Mouse (Mus musculus): ENCODE measurements at regions not wholly inside any gene's neighbourhood (a gene's known extent, or its start where the extent isn't known, plus 50 kb on each side); places are given as distances from the start of the nearest gene placed in this dataset.
A peak's percentile ranks its signal among the peaks of the same experiment; 100 is the strongest.
"Not testable (repeated sequence)": the region's sequence is repeated elsewhere in the genome, so short reads cannot be mapped to it uniquely, and the experiment has no call there.

DNA sequence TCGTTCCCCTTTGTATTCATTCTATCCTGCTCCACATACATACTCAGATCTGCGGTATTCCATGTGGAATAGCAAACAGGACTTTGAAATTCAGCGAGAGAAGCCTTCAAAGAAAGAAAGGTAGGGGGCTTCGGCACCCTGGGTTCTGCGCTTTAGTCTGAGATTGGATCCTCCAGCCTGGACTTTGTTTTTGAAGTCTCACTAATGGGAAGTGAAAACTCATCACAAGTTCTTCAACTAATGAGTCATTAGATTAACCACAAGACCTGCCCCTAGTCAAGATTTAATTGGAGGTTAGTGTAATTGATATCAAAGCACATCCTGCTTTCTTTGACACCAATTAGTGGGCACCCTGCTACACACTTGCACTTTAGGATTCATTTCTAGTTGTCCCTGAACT, 492.5 kb upstream of the Zfp960 start:
- no peak for DNase-seq

DNA sequence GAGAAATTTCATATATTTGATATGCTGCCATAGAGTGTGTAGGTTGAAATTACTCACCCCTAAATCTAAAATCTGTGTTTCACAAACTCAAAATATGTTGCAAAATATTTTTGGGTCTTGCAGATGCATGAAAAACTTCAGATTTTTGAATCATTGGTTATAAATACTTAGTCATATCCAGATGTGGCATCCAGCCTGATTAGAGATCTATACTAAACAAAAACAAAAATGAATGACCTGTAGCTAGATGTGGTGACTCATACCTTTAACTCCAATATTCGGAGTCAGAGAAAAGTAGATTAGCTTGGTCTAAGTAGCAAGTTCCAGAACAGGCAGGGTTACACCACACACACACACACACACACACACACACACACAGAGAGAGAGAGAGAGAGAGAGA, 475.1 kb upstream of the Zfp960 start:
- no peak for DNase-seq

DNA sequence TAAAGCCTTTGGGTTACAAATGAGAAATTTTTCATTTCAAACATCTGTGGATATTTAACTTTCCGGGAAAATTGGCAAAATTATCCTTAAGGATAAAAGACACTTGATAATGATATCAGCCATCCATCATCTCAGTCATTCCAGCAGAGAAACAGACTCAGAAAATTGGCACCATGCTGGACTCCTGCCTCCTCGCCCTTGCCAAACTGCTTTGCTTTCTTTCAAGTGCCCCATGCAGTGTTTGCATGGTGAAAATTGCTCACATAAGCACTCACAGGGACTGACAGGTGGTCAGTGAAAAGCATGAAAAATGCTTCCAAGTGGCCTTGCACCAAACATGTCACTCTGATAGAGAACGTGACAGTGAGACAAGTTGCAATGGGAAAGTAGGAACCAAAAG, 464.2 kb upstream of the Zfp960 start:
- DNase-seq: peak; percentile 2 to 7

DNA sequence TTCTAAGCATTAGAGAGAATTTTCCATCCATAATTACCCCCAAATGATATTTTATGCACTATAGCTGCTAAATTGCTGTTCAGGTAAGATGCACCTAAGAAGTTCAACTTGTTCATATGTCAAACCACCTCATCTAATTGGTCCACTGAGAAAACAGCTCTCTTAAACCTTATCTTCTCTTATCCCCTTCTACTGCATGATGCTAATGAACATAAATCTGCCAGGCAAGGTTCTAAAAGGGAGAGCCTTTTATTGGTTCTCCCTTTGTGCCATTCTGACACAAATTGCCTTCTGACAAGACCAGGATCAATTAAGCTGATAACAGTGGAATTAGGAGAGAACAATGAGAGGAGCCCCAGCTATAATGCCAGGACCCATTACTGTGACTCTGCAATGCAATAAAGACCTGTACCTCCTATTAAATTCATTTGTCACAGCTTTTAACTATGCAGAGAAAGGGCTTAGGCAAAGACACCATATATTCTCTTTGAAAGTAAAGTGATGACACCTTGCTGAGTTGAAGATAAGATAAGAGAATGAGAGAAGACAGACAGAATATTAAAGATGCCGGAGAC, 451.4 kb upstream of the Zfp960 start:
- DNase-seq: no peak

DNA sequence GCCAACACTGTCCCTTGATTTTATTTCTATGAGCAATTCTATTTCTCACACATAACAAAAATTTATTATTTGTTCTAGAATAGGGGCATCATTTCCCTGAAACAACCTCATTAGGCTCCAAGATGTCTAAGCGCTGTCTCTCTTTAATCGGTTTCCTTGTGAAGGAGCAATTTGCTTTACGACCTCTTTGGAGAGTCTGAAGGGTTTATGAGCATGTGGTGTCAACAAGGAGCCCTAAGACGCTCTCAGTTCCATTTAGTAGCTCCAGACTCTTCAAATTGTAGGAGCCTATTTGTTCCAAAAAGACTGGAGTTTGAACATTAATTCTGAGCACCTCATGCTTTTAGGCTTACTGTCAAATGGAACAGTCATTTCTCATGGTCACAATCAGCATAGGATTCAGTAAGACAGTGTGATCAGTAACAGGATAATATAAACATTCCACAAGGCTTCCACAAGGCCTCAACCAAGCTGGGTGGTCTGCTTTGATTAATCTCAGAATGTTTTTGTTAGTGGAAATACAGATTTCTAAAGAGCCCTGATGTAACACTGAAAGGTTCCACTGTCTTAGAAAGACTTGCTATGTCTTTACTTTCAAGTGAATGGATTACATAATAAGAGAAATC, 441.9 kb upstream of the Zfp960 start:
- DNase-seq: no peak

DNA sequence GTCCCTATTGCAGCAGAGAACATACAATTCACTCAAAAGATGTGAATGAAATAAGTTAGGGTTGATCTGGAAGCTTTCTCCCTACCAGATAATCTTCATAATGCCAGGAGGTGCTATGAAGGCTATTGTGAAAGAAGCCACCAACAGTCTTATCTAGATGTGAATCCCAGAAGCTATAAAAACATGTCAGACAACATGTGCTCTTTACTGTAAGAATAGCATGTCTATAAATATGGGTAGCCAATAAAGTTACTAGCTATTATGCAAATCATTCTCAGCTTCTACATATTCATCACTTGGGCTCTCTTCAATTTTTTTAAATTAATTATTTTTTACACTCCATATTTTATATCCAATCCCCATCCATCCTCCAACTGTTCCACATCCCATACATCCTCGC, 434.1 kb upstream of the Zfp960 start:
- DNase-seq: no peak

DNA sequence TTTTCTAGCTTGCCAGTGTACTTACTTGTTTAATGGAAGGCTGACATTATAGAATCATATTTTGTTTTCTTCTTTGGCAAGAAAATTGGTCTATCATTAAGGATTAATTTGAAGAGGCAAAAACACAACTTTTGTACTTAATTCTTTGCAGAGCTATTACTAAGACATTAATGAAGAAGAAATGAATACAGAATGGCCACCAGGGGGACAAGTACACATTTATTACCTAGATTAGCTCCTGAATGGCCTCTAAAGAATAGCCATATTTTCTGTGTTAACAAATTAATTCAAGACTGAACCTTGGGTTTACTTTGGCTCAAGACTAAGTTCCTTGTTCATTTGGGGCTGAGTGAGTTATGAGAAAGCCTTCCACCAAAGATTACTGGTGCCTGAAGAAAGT, 430.5 kb upstream of the Zfp960 start:
- DNase-seq: no peak

DNA sequence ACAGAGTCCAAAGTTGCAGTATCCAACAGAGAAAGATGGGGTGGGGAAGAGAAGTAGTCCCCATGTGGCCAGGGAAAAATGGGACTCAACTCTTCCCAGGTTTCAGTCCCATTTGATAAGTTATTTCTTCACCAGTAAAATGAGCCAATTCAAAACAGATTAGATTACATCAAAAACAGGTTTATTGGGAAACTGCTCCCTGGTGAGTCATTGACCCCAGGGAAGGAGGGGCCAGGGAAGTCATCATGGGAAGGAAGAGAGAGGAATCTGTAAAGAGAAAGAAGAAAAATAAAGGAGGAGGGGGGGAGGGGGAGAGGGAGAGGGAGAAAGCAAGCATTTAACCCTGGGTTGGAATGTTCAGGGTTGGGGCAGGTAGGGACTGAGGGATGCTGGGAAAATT, 426.4 kb upstream of the Zfp960 start:
- no peak for DNase-seq

DNA sequence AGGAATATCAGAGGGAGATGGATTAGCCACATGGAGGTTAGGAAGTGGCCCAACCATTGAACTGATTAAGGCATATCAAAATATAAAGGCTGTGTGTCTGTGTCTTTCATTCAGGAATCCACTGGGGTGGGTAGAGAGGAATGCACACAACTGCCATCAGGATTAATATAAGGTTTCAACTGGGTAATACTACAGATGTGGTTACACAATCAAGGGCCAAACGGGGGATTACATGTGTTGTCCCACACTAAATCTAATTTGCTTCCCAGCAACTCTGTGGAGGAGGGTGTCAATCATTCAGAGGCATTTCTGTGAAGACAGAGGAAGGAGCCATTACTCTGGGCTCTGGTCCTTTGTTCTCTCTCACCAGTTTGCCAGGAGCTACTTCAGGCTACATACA, 416.0 kb upstream of the Zfp960 start:
- DNase-seq: no peak

DNA sequence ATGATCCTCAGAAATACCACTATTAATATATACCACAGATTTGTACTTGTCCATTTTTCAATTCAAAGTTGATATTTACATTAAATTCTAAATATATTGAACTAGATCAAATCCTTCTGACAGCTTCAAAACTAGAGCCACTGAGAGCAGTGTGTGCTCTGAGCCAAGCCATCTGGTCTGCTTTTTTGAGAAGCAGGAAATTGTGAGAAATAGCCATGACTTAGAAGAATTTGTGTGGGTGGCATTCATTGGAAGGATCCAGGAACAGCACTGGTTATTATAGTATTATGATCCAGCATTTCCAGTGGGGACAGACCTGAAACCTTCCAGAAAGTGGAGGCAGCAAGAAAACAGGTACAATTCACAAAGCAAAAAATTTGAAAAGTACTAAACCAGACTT, 398.7 kb upstream of the Zfp960 start:
- DNase-seq: peak; percentile 4 to 28

DNA sequence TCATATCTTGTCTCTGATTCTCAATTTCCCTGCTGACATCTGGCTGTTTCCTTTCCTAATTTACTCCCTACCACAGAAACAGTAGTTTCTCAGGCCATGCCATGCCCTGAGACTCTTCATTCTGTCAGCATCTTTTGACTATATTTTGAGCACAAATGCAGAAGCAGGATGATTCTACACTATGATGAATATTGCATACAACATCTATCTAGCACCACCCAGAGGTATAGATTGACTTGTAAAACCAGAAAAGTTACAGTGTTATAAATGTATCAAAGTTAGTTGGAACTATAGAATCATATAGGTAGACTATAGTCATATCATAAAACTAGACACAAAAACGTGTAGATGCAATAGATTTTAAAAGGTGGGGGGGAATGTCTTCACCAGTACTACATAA, 396.3 kb upstream of the Zfp960 start:
- DNase-seq: no peak

DNA sequence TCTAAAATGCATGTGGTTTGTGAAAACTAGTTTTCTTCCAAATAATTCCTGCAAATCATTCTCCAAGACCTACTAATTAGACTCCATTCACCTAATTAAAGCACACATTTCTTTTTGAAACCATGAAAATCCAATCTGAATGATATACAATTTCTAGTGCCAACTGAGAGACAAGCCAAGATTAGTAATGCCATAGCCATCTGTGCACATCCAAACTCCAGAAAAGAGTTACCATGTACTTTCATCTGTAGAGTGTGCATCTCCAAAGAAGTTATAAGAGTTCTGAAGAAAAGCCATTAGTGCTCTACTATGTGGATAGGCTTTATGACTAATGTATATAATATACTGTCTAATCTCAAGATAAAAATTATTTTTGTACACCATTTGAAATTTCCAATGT, 359.7 kb upstream of the Zfp960 start:
- no peak for DNase-seq

DNA sequence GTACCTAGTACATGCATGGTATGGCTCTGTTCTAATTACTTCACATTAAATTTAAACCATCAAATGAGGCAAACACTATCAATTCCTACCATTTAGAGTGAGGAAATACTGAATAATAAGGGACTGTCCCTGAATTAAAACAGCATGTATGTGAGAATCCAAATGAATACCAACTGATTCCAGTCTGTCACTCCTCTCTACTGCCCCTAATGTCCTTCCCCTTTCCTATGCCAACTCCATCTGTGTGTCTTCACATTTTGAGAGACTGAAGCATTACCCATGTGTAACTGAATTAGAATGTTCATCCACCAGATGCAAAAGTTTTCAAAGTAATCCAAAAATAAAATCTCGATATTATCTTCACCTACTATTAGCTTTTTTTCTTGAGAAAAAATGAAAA, 358.0 kb upstream of the Zfp960 start:
- DNase-seq: no peak

DNA sequence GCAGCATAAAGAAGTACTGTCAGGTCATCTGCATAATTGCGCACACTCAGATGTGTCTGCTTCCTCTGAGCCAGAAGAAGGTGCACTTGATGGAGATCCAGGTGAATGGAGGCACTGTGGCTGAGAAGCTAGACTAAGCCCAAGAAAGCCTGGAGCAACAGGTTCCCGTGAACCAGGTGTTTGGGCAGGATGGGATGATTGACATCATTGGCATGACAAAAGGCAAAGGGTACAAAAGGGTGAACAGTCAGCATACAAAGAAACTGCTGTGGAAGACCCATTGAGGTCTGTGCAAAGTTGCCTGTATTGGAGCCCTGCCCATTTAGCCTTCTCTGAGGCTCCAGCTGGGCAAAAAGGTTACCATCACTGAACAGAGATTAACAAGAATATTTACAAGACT, 337.0 kb upstream of the Zfp960 start:
- no peak for DNase-seq

DNA sequence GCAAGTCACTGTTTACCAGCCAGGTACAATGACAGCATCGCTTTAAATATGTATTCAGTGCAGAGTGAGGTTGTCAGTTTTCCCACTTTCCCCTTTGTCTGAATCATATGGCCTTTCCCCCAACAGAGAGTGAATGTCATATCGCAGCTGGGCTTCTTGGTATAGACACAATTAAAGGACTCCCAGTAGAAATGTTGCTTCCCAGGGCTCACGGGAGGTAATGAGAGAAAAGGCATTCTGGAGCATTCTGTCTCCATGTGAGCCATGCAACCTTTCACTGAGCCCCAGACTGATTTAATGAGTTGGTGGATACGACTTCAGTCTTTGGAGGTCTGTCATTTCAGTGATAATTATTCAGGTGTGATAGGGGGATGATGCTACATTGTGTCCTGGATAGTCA, 310.8 kb upstream of the Zfp960 start:
- no peak for DNase-seq

DNA sequence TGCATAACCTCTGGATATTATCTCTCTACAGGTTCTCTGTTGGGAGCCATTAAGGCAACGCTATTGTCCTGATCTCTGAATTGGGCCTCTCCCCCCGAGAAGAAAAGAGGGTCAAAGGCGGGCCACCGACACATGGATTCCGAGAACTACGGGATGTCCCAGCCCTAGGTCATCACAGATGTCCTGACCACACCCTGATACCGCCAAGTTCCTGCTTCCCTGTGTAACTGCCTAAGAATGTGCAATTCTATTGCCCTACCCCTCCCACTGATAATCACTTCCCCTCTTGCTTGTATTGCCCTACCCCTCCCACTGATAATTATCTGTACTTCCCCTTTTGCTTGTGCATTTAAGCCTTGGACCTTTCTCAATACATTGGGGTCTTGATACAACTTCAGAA, 293.3 kb upstream of the Zfp960 start:
- not testable (repeated sequence) for DNase-seq

DNA sequence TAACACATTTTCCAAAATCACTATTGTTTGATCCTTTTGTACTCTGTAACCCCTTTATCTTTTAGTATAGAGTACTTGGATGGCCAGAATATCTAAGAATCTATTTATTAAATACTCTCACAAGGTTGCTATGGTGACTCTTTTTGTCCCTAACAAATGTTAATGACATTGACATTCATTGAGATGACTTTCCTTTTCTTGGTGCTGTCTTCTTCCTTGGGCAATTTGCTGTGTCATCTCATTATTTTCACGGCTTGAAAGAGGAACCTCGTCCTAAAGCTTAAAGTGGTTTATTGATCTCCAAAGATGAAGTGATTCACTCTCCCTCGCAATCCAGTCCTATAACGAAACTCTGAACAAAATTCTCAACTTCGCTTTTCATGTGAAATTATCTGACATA, 265.6 kb upstream of the Zfp960 start:
- DNase-seq: no peak

DNA sequence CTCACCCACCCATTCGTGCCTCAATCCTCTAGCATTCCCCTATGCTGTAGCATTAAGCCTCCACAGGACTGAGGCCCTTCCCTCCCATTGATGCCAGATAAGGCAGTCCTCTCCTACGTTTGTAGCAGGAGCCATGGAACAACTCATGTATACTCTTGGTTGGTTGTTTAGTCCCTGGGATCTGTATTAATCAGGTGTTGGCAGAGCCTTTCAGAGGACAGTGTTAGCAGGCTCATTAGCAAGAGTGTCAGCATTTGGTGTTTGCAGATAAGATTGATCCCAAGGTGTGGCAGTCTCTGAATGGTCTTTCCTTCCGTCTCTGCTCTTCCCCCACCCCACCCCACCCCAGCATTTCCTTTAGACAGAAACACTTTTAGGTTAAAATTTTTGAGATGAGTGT, 258.9 kb upstream of the Zfp960 start:
- no peak for DNase-seq

DNA sequence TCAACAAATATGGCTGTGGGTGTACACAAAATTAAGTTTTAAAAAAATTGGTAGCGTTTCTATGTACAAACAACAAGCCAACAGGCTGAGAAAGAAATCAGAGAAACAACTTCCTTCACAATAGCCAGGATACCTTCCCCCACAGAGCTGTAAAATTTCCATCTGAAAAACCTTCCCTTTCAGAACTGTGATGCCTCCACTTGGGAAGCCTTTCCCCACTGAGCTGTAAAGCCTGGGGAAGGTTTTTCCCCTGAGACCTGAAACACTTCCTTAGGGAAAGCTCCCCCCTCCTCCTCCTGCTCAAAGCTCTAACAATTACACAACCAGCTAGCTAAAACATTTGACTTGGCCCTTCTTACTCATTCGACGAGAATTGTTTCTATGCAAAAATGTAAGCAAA, 245.5 kb upstream of the Zfp960 start:
- DNase-seq: no peak

DNA sequence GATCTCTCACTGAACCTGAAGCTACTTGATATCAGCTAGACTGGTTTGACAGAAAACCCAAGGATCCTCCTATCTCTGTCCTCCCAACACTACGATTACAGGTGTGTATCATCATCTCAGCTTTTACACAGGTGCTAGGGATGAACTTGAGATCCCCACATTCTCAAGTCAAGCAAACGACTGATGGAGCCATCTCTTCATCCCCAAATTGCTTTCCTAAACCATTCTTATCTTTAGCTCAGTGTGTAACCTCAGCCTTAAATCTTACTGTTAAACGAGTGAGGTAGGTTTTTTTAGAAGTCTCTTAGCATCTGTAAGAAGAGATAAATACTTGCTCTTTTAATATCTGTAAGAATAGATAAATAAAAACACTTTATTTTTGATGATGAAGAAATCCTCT, 242.2 kb upstream of the Zfp960 start:
- no peak for DNase-seq

DNA sequence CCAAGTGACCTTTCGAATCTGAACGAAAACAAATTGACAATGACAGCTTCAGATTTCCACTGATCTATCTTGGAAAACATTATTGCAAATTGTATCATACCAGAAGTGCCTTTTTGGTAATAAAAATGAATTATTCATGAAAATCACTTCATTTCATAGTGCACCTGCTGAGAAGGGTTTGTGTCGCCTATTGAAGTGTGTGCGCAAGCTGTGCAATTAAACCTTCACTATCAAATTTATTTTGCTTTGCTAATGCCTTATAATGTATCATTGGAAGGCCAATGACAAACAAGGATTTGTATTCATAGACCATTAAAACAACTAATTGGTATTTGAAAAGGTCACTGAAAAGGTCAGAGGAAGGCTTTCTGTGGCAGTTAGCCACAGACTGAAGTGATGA, 224.8 kb upstream of the Zfp960 start:
- no peak for DNase-seq

DNA sequence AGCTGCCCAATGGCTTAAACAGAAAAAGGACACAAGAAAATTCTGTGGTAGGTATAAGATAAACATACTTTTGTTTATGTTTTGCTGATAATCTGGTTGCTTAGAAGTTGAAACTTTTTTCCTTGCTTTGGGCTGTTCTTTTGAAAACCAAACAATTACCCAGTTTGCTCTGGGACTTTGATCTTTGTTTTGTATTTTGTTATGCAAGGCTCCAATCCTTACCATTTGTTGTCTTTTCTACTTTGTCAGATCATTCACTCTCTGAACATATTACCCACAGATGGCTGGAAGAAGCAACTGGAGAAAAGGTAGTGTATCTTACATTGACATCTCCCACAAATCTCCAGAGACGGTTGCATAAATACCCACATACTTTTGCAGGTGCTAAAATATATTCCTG, 203.1 kb upstream of the Zfp960 start:
- DNase-seq: no peak

DNA sequence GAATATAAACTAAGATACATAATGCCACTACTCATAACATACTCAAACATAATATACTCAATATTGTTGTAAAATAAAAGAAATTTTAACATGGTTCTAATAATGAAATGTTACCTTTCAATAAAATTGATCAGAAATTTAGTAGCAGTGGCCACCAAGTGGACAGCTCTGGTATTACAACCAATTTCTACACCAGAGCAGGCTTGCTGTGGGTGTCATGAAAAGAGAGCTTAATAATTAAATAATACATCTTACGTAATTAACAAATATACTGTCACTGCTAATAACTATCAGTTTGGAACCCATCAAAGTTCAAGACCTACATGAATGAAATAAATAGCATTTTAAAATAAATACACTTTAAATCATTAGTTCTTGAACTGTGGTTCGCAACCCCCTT, 163.1 kb upstream of the Zfp960 start:
- peak; percentile 24 to 67 for DNase-seq

DNA sequence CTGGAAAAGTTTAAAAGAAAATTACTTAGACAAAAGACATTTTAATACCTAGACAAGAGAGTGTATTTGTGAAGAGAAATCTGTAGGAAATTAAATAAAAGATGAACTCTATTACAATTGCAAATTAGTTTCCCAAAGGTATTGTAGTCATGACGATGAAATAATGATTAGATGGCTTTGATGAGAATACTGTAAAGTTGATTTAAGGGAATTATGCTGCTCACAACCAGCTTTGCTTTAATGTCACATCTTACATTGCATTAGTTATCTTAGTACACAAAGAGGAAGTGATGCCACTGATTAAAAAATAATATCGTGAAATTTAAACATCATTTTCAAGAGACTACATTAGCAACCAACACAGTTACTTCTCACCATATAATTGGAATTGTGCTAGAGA, 145.7 kb upstream of the Zfp960 start:
- no peak for DNase-seq

DNA sequence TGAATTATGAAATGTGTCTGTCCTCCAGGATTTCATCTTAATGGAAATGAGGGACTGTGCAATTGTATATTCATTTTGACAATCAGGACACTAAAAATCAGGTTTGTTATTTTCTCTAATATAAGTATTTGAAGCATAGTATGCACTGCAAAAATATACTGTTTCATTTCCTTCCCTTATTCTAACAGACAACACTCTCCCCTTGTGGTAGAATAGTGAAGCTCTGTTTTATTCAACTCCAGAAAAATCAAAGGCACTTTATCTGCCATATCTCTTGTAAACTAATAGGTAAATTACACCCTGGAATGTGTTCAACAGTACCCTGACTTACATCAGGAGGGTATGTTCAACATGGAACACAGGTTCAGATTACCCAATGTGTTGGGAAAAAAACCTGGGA, 137.7 kb upstream of the Zfp960 start:
- no peak for DNase-seq
